Mouse (Mus musculus) telencephalon, adult 2 months (tissue): Measurements from ENCODE around the gene Fmn2.

Experiments used
- DNase-seq: peaks from one replicate; pipeline ENCODE4 v3.0.0-alpha.2; 2011; ENCODE audit warnings: low read depth, low spot score

Gene Fmn2

GRCm38 (mm10) chr1:174659459-174660223 is 158.0 kb downstream of the Fmn2 start:
- no peak for DNase-seq

GRCm38 (mm10) chr1:174665116-174665515 is 163.5 kb downstream of the Fmn2 start:
- DNase-seq = no peak

GRCm38 (mm10) chr1:174669132-174669531 is 167.5 kb downstream of the Fmn2 start:
- no peak for DNase-seq

GRCm38 (mm10) chr1:174670846-174671245 is 169.2 kb downstream of the Fmn2 start:
- DNase-seq = no peak

GRCm38 (mm10) chr1:174674586-174674985 is 173.0 kb downstream of the Fmn2 start:
- no peak for DNase-seq

- no peak for DNase-seq
Observed at GRCm38 (mm10) chr1:174675316-174675715, 173.7 kb downstream of the Fmn2 start.

- no peak for DNase-seq
Observed at GRCm38 (mm10) chr1:174676187-174676586, 174.6 kb downstream of the Fmn2 start.

GRCm38 (mm10) chr1:174677211-174677610 is 175.6 kb downstream of the Fmn2 start:
- DNase-seq = no peak

- DNase-seq = no peak
Observed at GRCm38 (mm10) chr1:174689301-174689700, 187.7 kb downstream of the Fmn2 start.

GRCm38 (mm10) chr1:174700871-174701270 is 199.2 kb downstream of the Fmn2 start:
- no peak for DNase-seq

GRCm38 (mm10) chr1:174701835-174702234 is 200.2 kb downstream of the Fmn2 start:
- DNase-seq = no peak

GRCm38 (mm10) chr1:174703909-174704308 is 202.3 kb downstream of the Fmn2 start:
- no peak for DNase-seq

- no peak for DNase-seq
Observed at GRCm38 (mm10) chr1:174719729-174720458, 218.3 kb downstream of the Fmn2 start.

- DNase-seq = no peak
Observed at GRCm38 (mm10) chr1:174728771-174729170, 227.1 kb downstream of the Fmn2 start.

- DNase-seq = no peak
Observed at GRCm38 (mm10) chr1:174732715-174733114, 231.1 kb downstream of the Fmn2 start.

- DNase-seq = no peak
Observed at GRCm38 (mm10) chr1:174738958-174739357, 237.3 kb downstream of the Fmn2 start.

GRCm38 (mm10) chr1:174742667-174743066 is 241.0 kb downstream of the Fmn2 start:
- DNase-seq = no peak

- no peak for DNase-seq
Observed at GRCm38 (mm10) chr1:174748520-174748919, 246.9 kb downstream of the Fmn2 start.

GRCm38 (mm10) chr1:174750893-174751461 is 249.4 kb downstream of the Fmn2 start:
- DNase-seq = no peak

- DNase-seq = peak; percentile 12
Observed at GRCm38 (mm10) chr1:174759354-174759753, 257.7 kb downstream of the Fmn2 start.

- DNase-seq = no peak
Observed at GRCm38 (mm10) chr1:174765757-174766156, 264.1 kb downstream of the Fmn2 start.

GRCm38 (mm10) chr1:174766852-174767251 is 265.2 kb downstream of the Fmn2 start:
- no peak for DNase-seq

- DNase-seq = no peak
Observed at GRCm38 (mm10) chr1:174771871-174772281, 270.3 kb downstream of the Fmn2 start.
